Mouse (Mus musculus): ENCODE data around the gene Bmp2k. TPM values are rescaled to one million over a fixed set of nuclear protein-coding genes. Genes with fewer than 3 reads are reported as not detected.
A peak's percentile ranks its signal among the peaks of the same experiment; 100 is the strongest.

Gene Bmp2k
- polyA plus RNA-seq, 1 experiment from 2014 or later, result 29.7 TPM

DNA sequence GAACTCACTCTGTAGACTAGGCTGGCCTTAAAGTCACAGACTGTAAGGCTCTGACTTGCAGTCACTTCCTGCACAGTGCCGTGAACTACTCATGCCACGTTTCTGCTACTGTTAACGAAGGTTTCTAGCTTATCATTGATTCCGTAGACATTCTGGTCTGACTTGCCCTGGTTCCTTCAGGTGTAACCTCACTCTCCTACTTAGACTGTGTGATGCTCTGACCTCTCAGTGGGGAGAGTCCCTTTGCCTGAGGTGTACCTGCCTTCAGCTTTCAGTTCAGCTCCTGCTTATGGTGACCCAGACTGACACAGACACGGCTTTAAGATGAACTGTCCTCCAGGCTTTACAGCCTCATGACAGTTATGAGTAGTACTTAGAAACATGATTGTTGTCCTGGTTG lies 56.7 kb downstream of the Bmp2k start:
- DNase-seq (ENCODE audit: low spot score), result no peak

DNA sequence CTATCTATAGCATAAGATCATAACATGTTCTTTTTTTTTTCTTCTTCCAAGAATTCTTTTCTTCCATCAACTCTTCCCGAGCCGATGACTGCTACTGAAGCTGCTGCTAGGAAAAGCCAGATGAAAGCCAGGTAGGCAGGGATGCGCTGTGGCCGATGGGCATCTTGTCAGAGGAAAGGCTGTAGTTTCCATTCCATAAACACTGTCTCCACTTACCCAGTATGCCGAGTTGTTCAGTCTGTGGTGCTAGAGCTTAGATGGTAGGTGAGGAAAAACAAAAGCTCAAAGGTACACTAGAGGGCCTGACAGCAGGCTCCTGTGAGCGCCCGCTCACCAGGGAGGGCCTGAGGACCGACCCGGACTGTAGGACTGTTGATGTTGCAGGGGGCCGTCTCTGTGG lies 57.3 kb downstream of the Bmp2k start:
- DNase-seq (ENCODE audit: low spot score), result no peak

GRCm38 (mm10) chr5:97055511-97056068 lies 58.1 kb downstream of the Bmp2k start:
- peak; percentile 79 for DNase-seq (ENCODE audit: low spot score)

DNA sequence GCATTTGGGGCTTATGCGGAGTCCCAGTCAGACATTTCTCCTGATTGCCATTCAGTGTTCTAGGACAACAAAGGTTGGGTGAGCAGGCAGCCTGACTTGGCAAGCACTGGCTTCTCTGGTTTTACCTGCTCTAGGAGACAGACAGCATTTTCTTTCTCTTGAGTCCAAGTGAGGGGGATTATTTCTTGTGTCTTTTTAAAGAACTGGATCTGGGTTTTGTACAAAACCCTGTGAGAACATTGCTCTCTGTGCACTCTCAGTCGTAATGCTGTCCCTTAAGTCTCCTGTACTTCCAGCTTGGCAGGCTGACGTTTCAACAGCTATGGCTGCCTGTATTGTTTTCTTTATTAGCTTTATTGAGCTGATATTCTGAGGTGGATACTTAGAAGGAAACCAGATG lies 58.9 kb downstream of the Bmp2k start:
- no peak for DNase-seq (ENCODE audit: low spot score)

DNA sequence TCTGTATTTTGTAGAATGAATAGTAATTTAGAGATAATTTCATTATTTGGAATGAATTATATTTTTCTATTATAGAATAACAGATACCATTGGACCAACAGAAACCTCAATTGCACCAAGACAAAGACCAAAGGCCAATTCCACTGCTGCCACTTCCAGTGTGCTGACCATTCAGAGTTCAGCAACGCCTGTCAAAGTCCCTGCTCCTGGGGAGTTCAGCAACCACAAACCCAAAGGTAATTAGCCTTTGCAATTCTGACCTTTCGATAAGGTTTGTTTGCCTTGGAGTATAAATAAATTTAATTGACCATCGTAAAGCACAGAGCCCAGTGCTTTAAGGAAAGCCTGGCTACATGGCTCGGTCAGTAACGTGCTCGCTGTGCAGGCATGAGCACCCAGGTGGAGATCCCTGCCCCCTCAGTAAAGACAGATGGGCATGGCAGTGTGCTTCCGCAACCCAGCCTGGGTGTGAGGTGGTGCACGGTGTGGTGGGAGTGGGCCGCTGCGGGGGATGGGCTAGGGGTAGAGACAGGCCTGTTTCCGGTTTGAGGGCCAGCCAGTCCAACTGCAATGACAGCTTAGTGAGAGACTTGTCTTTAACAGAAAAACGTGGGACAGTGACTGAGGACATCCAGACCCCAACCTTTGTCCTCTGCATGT lies 59.4 kb downstream of the Bmp2k start:
- DNase-seq (ENCODE audit: low spot score), result no peak

DNA sequence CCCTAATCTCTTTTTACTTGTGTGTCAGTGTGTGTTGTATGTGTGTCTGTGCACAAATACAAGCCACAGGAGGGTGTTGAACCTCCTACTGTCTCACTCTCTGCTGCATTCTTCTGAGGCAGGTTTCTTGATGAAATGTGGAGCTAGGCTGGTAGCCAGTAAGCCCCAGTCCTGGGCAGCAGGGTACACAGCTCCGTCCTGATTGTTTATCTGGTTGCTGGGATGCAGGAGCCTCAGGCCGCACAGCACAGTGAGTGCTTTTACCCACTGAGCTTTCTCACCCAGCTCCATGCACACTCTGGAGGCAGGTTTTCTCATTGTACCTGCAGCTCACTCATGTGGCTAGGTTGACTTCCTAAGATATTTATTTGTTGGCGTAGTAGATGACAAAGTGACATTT lies 63.4 kb downstream of the Bmp2k start:
- DNase-seq (ENCODE audit: low spot score), result no peak

- DNase-seq (ENCODE audit: low spot score), result no peak
Observed at GRCm38 (mm10) chr5:97062041-97062440, 64.6 kb downstream of the Bmp2k start.

DNA sequence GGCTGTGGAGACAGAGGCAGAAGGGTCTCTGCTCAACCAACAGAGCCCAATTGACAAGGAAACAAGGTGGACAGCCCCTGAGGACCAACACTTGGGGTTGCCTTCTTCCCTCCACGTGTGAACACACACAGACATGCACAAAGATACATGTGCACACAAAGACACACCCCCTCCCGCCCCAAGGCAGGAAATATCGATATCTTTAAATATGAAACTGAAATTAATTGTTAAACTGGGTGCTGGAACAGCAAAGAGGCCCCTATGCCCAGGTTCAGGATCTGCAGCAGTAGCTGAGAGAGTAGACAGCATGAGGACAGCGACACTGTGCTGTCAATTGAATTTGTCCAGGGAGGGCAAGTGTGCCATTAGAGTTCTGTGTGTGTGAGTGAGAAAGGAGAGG lies 68.3 kb downstream of the Bmp2k start:
- DNase-seq (ENCODE audit: low spot score), result no peak

- DNase-seq (ENCODE audit: low spot score), result no peak
Observed at GRCm38 (mm10) chr5:97075476-97076151, 78.1 kb downstream of the Bmp2k start.

DNA sequence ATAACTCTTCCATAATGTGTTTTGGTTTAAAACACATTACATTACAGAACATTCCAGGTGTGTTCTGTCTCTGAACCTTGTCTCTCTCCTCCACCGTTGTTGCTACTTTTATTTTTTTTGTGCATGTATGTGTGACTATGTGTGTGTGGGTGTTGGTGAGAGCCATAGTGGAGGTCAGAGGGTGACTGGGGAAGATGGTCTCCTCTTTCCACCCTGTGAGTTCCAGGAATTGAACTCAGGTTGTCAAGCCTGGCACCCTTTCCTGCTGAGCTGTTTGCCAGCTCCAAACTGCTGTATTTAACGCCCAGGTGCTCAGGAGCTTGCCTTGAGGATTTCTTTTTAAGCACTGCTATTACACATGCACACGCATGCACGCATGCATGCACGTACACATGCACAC lies 78.7 kb downstream of the Bmp2k start:
- no peak for DNase-seq (ENCODE audit: low spot score)

- DNase-seq (ENCODE audit: low spot score), result no peak
Observed at GRCm38 (mm10) chr5:97077676-97078075, 80.2 kb downstream of the Bmp2k start.

GRCm38 (mm10) chr5:97078641-97079040 lies 81.2 kb downstream of the Bmp2k start:
- DNase-seq (ENCODE audit: low spot score), result no peak

GRCm38 (mm10) chr5:97081481-97081880 lies 84.0 kb downstream of the Bmp2k start:
- DNase-seq (ENCODE audit: low spot score), result no peak

- DNase-seq (ENCODE audit: low spot score), result no peak
Observed at GRCm38 (mm10) chr5:97083701-97084100, 86.2 kb downstream of the Bmp2k start.

DNA sequence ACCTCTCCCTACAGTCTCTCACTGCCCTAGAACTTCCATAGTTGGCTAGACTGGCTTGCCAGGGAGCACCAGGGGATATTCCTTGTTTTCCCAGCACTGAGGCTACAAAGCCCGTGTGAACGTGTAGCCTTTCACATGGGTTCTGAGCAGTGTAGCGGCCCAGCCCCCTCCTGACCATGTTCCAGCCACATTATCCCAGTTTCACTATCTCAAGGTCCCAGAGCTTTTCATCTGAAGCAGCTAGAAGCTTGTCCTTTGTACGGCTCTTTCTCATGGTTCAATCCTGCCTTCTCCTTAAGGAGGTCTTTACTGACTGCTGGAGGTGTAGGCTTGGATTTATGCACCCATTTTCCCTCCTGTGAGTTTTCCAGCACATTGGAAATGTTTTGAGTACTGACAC lies 87.1 kb downstream of the Bmp2k start:
- no peak for DNase-seq (ENCODE audit: low spot score)

GRCm38 (mm10) chr5:97085071-97085470 lies 87.6 kb downstream of the Bmp2k start:
- DNase-seq (ENCODE audit: low spot score), result no peak

GRCm38 (mm10) chr5:97087030-97087630 lies 89.6 kb downstream of the Bmp2k start:
- no peak for DNase-seq (ENCODE audit: low spot score)

DNA sequence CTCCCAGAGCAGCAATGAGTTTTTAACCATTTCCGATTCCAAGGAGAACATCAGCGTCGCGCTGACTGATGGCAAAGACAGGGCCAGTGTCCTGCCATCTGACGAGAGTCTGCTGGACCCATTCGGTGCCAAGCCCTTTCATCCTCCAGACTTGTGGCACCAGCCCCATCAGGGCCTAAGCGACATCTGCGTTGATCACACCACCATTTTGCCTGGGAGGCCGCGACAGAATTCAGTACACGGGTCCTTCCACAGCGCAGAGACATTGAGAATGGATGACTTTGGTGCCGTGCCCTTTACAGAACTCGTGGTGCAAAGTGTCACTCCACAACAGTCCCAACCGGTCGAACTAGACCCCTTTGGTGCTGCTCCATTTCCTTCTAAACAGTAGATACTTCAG lies 90.3 kb downstream of the Bmp2k start:
- DNase-seq (ENCODE audit: low spot score), result no peak

GRCm38 (mm10) chr5:97088231-97088630 lies 90.7 kb downstream of the Bmp2k start:
- no peak for DNase-seq (ENCODE audit: low spot score)

- DNase-seq (ENCODE audit: low spot score), result no peak
Observed at GRCm38 (mm10) chr5:97089426-97089825, 91.9 kb downstream of the Bmp2k start.

DNA sequence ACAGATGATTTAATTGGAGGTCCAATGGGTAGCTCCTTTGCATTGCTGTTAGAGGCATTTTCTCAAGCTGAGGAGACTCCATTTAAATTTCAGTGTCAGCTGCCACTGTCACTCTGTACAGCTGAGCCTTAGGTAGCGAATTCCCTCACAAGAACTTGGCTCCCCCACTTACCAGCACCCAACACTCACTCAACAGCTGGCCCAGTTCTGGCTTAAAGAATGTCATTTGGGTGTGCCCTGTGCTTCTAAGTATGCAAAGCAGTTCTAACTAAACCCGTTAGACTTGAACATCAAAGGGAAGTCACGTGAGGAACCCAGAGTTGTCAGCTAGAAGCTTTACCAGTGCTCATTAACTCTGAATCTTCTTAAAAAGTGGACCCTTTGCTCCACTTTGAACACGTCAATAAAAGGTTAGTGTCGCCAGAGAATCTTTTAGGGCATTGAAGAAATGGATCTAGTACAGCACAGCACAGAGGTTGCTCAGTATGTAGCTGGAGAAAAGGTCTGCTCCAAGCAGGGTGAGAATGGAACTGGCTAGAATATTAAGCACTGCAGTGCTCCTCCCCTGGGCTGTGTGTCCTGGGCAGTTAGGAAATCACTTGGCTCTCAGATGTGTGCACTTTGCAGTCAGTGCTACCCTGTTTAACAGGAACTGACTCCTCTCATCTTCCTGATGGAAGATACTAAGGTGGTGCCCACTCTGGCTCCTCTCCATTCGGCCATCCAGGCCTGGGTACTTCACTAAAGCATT lies 92.7 kb downstream of the Bmp2k start:
- DNase-seq (ENCODE audit: low spot score), result no peak

- DNase-seq (ENCODE audit: low spot score), result no peak
Observed at GRCm38 (mm10) chr5:97092970-97093369, 95.5 kb downstream of the Bmp2k start.
